Mouse (Mus musculus): ENCODE measurements at regions not wholly inside any gene's neighbourhood (a gene's known extent, or its start where the extent isn't known, plus 50 kb on each side); places are given as distances from the start of the nearest gene placed in this dataset.

DNA sequence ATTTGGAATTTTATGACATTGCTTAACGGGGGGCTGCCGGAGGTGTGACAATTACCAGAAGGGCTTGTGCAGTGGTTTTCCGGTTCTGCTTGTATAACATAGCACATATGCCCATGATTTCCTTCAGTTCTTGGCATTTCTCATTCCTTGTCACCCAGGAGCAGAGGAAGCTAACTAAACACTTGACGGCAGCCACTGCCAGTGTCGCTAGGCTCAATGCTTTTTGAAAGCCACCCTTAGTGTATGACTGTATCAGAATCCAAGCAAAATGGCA lies 132.8 kb downstream of the Rnd3 start:
- TF ChIP-seq POLR2A (IDR thresholded peaks at IDR 0.05; ENCODE audit: low read depth, low read length) (no peak), CTCF (IDR thresholded peaks at IDR 0.05; ENCODE audit: borderline replicate concordance, insufficient read depth, low read length) (no peak)
- H3K4me1 ChIP-seq (ENCODE audit: control insufficient read depth, insufficient read depth, low read length), result peaks cover 5% of the 10 kb centered on the region
- H3K4me3 ChIP-seq (ENCODE audit: insufficient read depth, low read length), result no peak overlapping the region
- peak overlapping the region; percentile 50; the same call in 1 of the 2 replicates for H3K27ac ChIP-seq (ENCODE audit: insufficient read depth, low read length)

DNA sequence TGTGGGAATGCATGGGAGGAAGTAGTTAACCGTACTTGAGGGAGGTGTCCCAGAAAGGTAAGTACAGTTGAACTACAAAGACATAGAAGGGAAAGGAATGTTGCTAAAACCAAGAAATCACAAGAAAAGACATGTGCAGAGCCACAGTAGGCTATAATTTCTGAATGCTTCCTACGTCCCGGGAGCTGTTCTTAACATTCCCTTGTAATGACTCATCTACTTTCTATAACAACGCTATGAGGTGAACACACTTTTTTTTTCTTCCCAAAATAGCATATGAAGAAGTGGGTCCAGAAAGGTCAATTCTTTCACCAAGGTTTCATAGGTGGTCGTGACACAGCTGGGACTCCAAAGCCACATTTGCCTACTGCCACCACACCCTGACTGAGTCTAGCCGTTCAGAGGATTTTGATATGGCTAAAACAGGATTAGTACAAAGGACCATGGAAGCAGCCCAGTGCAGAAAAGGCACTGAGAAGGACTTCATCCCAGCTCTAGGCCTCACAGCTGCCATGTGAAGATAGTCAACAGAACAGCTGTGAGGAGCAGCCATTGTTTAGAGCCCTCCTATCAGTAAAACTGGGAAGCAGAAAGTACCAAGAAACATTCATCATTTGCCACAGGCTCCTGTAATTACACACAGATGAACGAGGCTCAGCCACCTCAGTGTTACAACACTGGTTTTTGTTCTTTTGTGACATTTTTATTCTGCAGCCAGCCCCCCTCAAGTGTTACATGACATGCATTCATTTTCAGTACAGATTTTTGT lies 133.4 kb downstream of the Rnd3 start:
- no peak for TF ChIP-seq CTCF (IDR thresholded peaks at IDR 0.05; ENCODE audit: borderline replicate concordance, insufficient read depth, low read length)
- no peak for TF ChIP-seq POLR2A (IDR thresholded peaks at IDR 0.05; ENCODE audit: low read depth, low read length)
- peaks cover 5% of the 10 kb centered on the region for H3K4me1 ChIP-seq (ENCODE audit: control insufficient read depth, insufficient read depth, low read length)
- no peak overlapping the region for H3K4me3 ChIP-seq (ENCODE audit: insufficient read depth, low read length)
- peak overlapping the region; percentile 50 for H3K27ac ChIP-seq (ENCODE audit: insufficient read depth, low read length)

DNA sequence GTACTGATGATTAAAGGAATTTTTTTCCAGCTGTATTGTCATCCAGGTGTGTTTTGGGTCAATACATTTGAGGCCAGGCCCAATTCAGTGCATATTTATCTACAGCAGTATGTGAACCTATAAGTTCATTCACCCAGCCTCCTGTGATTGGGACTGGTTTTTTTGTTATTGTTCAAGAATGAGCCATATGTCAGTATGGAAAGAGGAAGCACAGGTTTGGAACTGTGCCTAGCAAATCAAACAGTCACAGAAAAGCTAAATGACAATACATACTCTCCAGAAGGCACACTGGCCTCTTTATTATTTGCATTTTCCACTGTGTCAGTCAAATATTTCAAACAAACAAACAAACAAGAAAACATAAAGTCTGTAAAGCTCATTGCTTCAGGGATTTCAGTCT lies 134.7 kb downstream of the Rnd3 start:
- TF ChIP-seq POLR2A (IDR thresholded peaks at IDR 0.05; ENCODE audit: low read depth, low read length), result no peak
- TF ChIP-seq CTCF (IDR thresholded peaks at IDR 0.05; ENCODE audit: borderline replicate concordance, insufficient read depth, low read length), result no peak
- no peak overlapping the region for H3K4me3 ChIP-seq (ENCODE audit: insufficient read depth, low read length)
- peaks cover 5% of the 10 kb centered on the region for H3K4me1 ChIP-seq (ENCODE audit: control insufficient read depth, insufficient read depth, low read length)
- H3K27ac ChIP-seq (ENCODE audit: insufficient read depth, low read length), result no peak overlapping the region

DNA sequence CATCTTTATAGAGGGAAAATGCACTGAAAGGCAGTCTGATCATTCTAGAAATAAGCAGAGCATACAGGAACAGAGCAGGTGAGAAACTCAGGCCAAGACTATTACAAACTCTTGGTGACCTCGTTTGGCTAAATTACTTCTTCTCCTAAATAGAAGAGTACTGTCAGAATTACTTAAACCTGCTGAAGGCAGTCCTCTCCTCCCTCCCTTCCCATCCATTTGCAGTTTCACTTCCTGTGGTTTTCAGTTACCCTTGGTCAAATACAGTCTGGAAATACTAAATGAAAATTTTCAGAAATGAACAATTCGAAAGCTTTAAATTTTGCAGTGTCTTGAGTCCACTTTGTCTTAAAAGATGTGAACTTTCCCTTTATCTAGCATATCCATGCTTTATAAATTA lies 135.8 kb downstream of the Rnd3 start:
- no peak overlapping the region for H3K27ac ChIP-seq (ENCODE audit: insufficient read depth, low read length)
- H3K4me1 ChIP-seq (ENCODE audit: control insufficient read depth, insufficient read depth, low read length), result peaks cover 5% of the 10 kb centered on the region
- no peak overlapping the region for H3K4me3 ChIP-seq (ENCODE audit: insufficient read depth, low read length)
- TF ChIP-seq CTCF (IDR thresholded peaks at IDR 0.05; ENCODE audit: borderline replicate concordance, insufficient read depth, low read length) (no peak), POLR2A (IDR thresholded peaks at IDR 0.05; ENCODE audit: low read depth, low read length) (no peak)

DNA sequence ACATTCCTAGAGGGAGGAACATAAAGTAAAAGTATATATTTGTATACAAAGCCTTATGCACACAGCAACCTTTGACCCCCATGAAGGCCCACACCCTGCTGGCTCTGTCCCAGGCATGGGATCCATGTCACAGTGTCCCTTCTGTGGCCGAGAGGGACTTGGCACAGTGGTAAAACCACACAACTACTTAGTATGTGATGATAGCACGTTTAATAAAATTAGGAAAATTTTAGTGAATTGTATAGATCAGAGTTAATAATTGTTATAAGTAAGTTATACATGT lies 140.7 kb downstream of the Rnd3 start:
- H3K4me1 ChIP-seq (ENCODE audit: control insufficient read depth, insufficient read depth, low read length), result no peaks in the 10 kb centered on the region
- no peak overlapping the region for H3K4me3 ChIP-seq (ENCODE audit: insufficient read depth, low read length)
- H3K27ac ChIP-seq (ENCODE audit: insufficient read depth, low read length), result no peak overlapping the region
- no peak for TF ChIP-seq POLR2A (IDR thresholded peaks at IDR 0.05; ENCODE audit: low read depth, low read length)
- no peak for TF ChIP-seq CTCF (IDR thresholded peaks at IDR 0.05; ENCODE audit: borderline replicate concordance, insufficient read depth, low read length)

DNA sequence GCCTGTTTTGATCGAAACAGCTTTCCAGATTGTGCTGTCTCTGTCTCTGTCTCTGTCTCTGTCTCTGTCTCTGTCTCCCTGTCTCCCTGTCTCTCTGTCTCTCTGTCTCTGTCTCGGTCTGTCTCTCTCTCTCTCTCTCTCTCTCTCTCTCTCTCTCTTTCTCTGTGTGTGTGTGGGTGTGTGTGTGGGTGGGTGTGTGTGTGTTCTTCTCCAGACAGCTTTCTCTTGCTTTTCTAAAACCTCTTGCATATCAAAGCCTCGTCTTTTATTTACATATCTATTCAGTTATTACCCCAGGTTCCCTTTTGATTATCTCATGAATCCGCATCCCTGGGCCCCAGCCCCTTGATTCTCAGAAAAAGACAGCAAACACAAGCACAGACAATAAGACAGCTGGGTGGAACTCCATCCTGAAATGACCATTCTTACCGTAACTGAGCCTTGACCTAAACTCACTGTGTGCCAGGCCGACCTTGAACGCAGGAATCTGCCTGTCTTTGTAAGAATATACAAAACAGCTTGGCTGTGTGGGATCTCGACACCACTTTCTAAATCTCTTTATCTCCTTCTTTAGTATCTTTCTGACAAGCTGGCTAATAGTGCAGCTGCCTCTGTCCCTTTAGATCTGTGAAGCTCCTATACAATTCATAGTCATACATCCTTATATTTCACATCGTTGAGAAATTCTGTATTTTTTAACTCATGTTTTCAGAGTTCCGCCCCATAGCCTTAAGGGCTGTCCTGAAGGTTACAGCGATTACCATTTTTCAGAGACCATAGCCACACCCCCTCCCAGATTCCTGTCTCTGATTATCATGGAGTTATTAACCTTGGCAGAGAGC lies 141.3 kb downstream of the Rnd3 start:
- no peak overlapping the region for H3K4me3 ChIP-seq (ENCODE audit: insufficient read depth, low read length)
- TF ChIP-seq CTCF (IDR thresholded peaks at IDR 0.05; ENCODE audit: borderline replicate concordance, insufficient read depth, low read length) (no peak), POLR2A (IDR thresholded peaks at IDR 0.05; ENCODE audit: low read depth, low read length) (no peak)
- no peaks in the 10 kb centered on the region for H3K4me1 ChIP-seq (ENCODE audit: control insufficient read depth, insufficient read depth, low read length)
- no peak overlapping the region for H3K27ac ChIP-seq (ENCODE audit: insufficient read depth, low read length)

DNA sequence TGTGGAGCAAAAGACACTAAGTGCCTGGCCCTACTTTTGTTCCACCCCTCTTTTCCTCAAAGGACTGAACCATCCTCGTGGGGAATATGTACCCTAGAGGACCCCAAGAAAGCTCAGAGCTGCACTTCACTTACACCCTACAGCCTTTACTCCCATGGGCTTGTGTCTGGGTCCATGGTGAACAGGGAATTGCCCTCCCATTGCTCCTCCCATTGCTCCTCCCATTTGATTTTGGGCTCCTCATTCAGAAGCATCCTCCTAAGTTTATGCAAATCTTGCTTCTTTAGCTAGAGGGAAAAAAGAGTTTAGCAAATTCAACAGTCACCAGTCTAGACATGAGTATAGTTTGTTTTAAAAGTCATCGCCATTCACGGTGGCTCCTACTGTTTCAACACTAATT lies 142.1 kb downstream of the Rnd3 start:
- Histone ChIP-seq H3K4me3 (ENCODE audit: insufficient read depth, low read length) (no peak overlapping the region), H3K27ac (ENCODE audit: insufficient read depth, low read length) (no peak overlapping the region), H3K4me1 (ENCODE audit: control insufficient read depth, insufficient read depth, low read length) (no peaks in the 10 kb centered on the region)
- TF ChIP-seq CTCF (IDR thresholded peaks at IDR 0.05; ENCODE audit: borderline replicate concordance, insufficient read depth, low read length), result no peak
- no peak for TF ChIP-seq POLR2A (IDR thresholded peaks at IDR 0.05; ENCODE audit: low read depth, low read length)

DNA sequence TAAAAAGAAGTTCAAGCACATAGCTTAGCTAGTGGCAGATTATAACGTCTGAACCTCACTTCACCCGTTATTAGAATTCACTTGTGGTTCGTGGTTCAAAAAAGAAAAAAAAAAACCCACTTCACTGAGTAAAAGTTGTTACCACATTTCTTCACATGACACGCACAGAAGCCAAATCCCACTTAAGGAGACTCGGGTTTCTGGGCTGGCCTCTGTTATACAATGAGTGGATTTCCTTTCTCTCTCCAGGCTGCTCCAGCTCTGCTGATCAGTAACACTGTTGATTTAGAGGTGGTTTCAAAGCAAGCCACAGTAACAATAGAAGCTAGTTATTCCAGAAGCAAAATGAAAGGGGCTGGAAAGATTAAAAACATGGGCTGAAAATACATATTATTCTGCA lies 147.4 kb downstream of the Rnd3 start:
- Histone ChIP-seq H3K27ac (ENCODE audit: insufficient read depth, low read length) (peak overlapping the region; percentile 34; the same call in 1 of the 2 replicates), H3K4me3 (ENCODE audit: insufficient read depth, low read length) (no peak overlapping the region), H3K4me1 (ENCODE audit: control insufficient read depth, insufficient read depth, low read length) (no peaks in the 10 kb centered on the region)
- TF ChIP-seq POLR2A (IDR thresholded peaks at IDR 0.05; ENCODE audit: low read depth, low read length) (no peak), CTCF (IDR thresholded peaks at IDR 0.05; ENCODE audit: borderline replicate concordance, insufficient read depth, low read length) (no peak)

DNA sequence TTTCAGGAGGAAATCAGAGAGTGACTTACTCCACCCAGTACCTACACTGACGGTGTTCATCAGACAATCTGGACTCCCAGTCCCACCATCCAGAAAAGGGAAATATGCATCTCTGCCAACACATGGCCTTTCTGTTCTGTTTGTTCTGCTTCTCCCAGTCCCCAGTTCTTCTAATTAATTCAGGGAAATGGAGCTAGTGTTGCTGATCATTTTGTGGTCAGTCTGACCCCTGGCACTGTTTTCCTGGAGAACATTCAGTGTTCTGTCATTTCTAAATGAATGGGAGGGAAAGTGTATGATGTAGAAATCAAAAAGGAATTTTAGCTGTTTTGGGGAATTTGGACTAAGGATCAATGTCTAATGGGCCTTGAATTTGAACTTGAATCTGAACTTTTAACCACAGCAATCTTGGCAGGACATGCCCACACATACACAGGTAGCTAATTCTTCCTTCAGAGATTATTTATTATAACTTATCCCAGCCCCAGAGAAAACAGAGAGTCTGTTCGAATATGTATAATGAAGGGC lies 165.0 kb downstream of the Rnd3 start:
- Histone ChIP-seq H3K4me3 (ENCODE audit: insufficient read depth, low read length) (no peak overlapping the region), H3K4me1 (ENCODE audit: control insufficient read depth, insufficient read depth, low read length) (0 out of 2 replicates have a peak, but pooled peaks cover 2% of the 10 kb centered on the region), H3K27ac (ENCODE audit: insufficient read depth, low read length) (no peak overlapping the region)
- no peak for TF ChIP-seq POLR2A (IDR thresholded peaks at IDR 0.05; ENCODE audit: low read depth, low read length)
- TF ChIP-seq CTCF (IDR thresholded peaks at IDR 0.05; ENCODE audit: borderline replicate concordance, insufficient read depth, low read length), result no peak

DNA sequence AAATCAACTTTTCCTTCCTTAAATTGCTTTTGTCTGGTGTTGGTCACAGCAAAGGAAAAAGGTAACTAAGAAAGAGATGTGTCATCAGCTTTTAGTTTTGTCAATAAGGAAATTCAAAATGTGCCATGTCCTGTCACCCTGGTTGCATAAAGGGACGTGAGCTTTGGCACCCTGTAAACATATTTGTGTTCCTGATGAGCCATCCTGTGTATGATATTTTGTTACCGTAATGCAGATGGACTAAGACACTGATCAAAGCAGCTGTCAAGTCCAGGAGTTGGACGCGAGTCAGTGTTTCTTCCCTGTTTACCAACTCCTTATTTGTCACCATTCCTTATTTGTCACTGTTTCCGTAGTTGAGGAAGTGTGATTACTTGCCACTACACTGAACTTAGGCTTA lies 166.3 kb downstream of the Rnd3 start:
- Histone ChIP-seq H3K27ac (ENCODE audit: insufficient read depth, low read length) (no peak overlapping the region), H3K4me1 (ENCODE audit: control insufficient read depth, insufficient read depth, low read length) (0 out of 2 replicates have a peak, but pooled peaks cover 2% of the 10 kb centered on the region), H3K4me3 (ENCODE audit: insufficient read depth, low read length) (no peak overlapping the region)
- no peak for TF ChIP-seq CTCF (IDR thresholded peaks at IDR 0.05; ENCODE audit: borderline replicate concordance, insufficient read depth, low read length)
- TF ChIP-seq POLR2A (IDR thresholded peaks at IDR 0.05; ENCODE audit: low read depth, low read length), result no peak
